Mouse (Mus musculus): ENCODE measurements at regions not wholly inside any gene's neighbourhood (a gene's known extent, or its start where the extent isn't known, plus 50 kb on each side); places are given as distances from the start of the nearest gene placed in this dataset.

GRCm38 (mm10) chr17:51290741-51291140 lies 111.6 kb upstream of the Tbc1d5 start:
- TF ChIP-seq POLR2A (IDR thresholded peaks at IDR 0.05; ENCODE audit: extremely low read depth, insufficient read depth, low read length) (no peak), CTCF (IDR thresholded peaks at IDR 0.05; ENCODE audit: extremely low read depth, insufficient read depth, low read length) (no peak)

Measured in cortical plate, adult 2 months (tissue).